Mouse (Mus musculus): ENCODE results near the gene Egfl8.

- TF ChIP-seq CTCF (IDR thresholded peaks at IDR 0.05; ENCODE audit: extremely low read depth, insufficient read depth, insufficient read length, insufficient replicate concordance) (no peak), POLR2A (IDR thresholded peaks at IDR 0.05; ENCODE audit: low read depth, low read length) (no peak)
Observed at GRCm38 (mm10) chr17:34568421-34568820, 47.4 kb downstream of the Egfl8 start.

Data from spleen, adult 2 months (tissue).